Mouse (Mus musculus) cerebellum, adult 2 months (tissue): ENCODE measurements around the gene Thumpd3.

ENCODE experiments used
- CTCF ChIP-seq: fragments of 200-500 bp; IDR thresholded peaks from 2 replicates; pipeline ENCODE4 v1.5.1; 2011; ENCODE audit warnings: low read depth, mild to moderate bottlenecking, control low read depth, low read length, moderate library complexity, borderline replicate concordance; ENCODE audit not compliant: insufficient read depth
- POLR2A ChIP-seq: fragments of 200-500 bp; IDR thresholded peaks from 2 replicates; pipeline ENCODE4 v1.6.1; 2011; ENCODE audit warnings: low read length, control low read depth, borderline replicate concordance; ENCODE audit not compliant: insufficient read depth

GRCm38 (mm10) chr6:113038735-113039058, 7.3 kb upstream of the Thumpd3 start:
- TF ChIP-seq POLR2A, result no peak
- no peak for TF ChIP-seq CTCF
